In genomic region chr4:102913176-102913575, GRCm38 (mm10) we compare ENCODE assay signal across 12 mouse cellular contexts.
"Had no signal": no experiment of that assay in that cellular context is flagged by ENCODE, and none has a peak within 500 bp of the region (broad histone marks: within the 10 kb centered on the region; RNA-seq: fewer than 3 reads in every experiment).

No protein-coding gene starts in this region.

- H3K36me3 ChIP-seq: limb, embryonic 10.5 days; liver, embryonic 15.5 days; midbrain, embryonic 10.5 days had no signal

- ATAC-seq: lung, postnatal 0 days had no signal

- H3K9ac ChIP-seq: liver, embryonic 15.5 days; neural tube, embryonic 15.5 days had no signal

- H3K4me2 ChIP-seq: liver, embryonic 11.5 days; liver, embryonic 15.5 days; neural tube, embryonic 15.5 days had no signal

- H3K9me3 ChIP-seq: limb, embryonic 10.5 days; liver, embryonic 15.5 days; midbrain, embryonic 10.5 days; neural tube, embryonic 15.5 days had no signal

- H3K27ac ChIP-seq: limb, embryonic 10.5 days; liver, embryonic 15.5 days; midbrain, embryonic 10.5 days; neural tube, embryonic 15.5 days had no signal

- H3K27me3 ChIP-seq: liver, embryonic 15.5 days; neural tube, embryonic 15.5 days had no signal

- H3K4me1 ChIP-seq: limb, embryonic 10.5 days; liver, embryonic 15.5 days; midbrain, embryonic 10.5 days; neural tube, embryonic 15.5 days had no signal

- H3K4me3 ChIP-seq: limb, embryonic 10.5 days; liver, embryonic 15.5 days; midbrain, embryonic 10.5 days; myocyte; neural tube, embryonic 15.5 days had no signal

- DNase-seq: kidney, adult 18-20 months; kidney, postnatal 14 days; lung, adult 2 months; lung, postnatal 36 days; right cerebral cortex, postnatal 14 days had no signal
